Mouse (Mus musculus) heart, embryonic 13.5 days (tissue): ENCODE measurements around the gene Arhgap24. TPM values are rescaled to one million over a fixed set of nuclear protein-coding genes. Genes with fewer than 3 reads are reported as not detected.

ENCODE experiments used
- ATAC-seq: fragments of 200-750 bp; cut with Nextera tagmentation; 2 replicates; pipeline ENCODE4 v1.8.0; 2017; ENCODE audit warnings: moderate TSS enrichment; ENCODE audit not compliant: insufficient number of reproducible peaks, low FRiP score, low TSS enrichment; ENCODE audit errors: extremely low read depth
- H3K27ac ChIP-seq: fragments of 300-500 bp; sonication (generic); replicated peaks from 2 replicates; pipeline ENCODE4 v1.5.1; 2015; ENCODE audit warnings: moderate library complexity, mild to moderate bottlenecking, inconsistent platforms
- H3K27me3 ChIP-seq: fragments of 300-500 bp; sonication (generic); replicated peaks from 2 replicates; pipeline ENCODE4 v1.6.1; 2015; ENCODE audit warnings: mild to moderate bottlenecking, inconsistent platforms
- H3K36me3 ChIP-seq: fragments of 300-500 bp; sonication (generic); 2 replicates; pipeline ENCODE4 v1.6.1; 2015; ENCODE audit warnings: mild to moderate bottlenecking, inconsistent platforms
- H3K4me1 ChIP-seq: fragments of 300-500 bp; sonication (generic); 2 replicates; pipeline ENCODE4 v1.6.1; 2015; ENCODE audit warnings: inconsistent platforms
- H3K4me2 ChIP-seq: fragments of 300-500 bp; sonication (generic); 2 replicates; pipeline ENCODE4 v1.6.1; 2015; ENCODE audit warnings: inconsistent platforms, mild to moderate bottlenecking, moderate library complexity
- H3K4me3 ChIP-seq: fragments of 300-500 bp; sonication (generic); 2 replicates; pipeline ENCODE4 v1.5.1; 2015; ENCODE audit warnings: moderate library complexity, mild to moderate bottlenecking, inconsistent platforms
- H3K9ac ChIP-seq: fragments of 300-500 bp; sonication (generic); 2 replicates; pipeline ENCODE4 v1.6.1; 2015; ENCODE audit warnings: inconsistent platforms, mild to moderate bottlenecking, moderate library complexity
- H3K9me3 ChIP-seq: fragments of 300-500 bp; sonication (generic); 2 replicates; pipeline ENCODE4 v1.6.1; 2016; ENCODE audit warnings: inconsistent platforms
- WGBS: fragments of 180-500 bp; shearing (Covaris S2); methylation state at CpG from one replicate; pipeline ENCODE4 v1.1.7; 2015; ENCODE audit warnings: mixed read lengths; 5-methylcytosine and 5-hydroxymethylcytosine counted together
- polyA plus RNA-seq: library from polyadenylated mRNA; unstranded; fragments of >200 nt; fragmentation: Nextera tagmentation; extraction: Ambion mirVana; gene quantifications from 2 replicates; pipeline ENCODE4 v1.2.1, GENCODE M21; 2015

Arhgap24 gene
- polyA plus RNA-seq, 1 experiment from 2014 or later: 11.2 TPM

- ATAC-seq: no peak
- no peak overlapping the region for H3K9ac ChIP-seq
- H3K9me3 ChIP-seq: no peaks in the 10 kb centered on the region
- H3K4me3 ChIP-seq: no peak overlapping the region
- WGBS: 86% methylated on average over 9 of the region's 9 CpGs
- H3K27ac ChIP-seq: no peak overlapping the region
- no peaks in the 10 kb centered on the region for H3K27me3 ChIP-seq
- no peak overlapping the region for H3K4me2 ChIP-seq
- no peaks in the 10 kb centered on the region for H3K36me3 ChIP-seq
- H3K4me1 ChIP-seq: peaks cover 36% of the 10 kb centered on the region
Measured at GRCm38 (mm10) chr5:102777255-102777654, 296.1 kb downstream of the Arhgap24 start.

GRCm38 (mm10) chr5:102777852-102778251 is 296.7 kb downstream of the Arhgap24 start:
- Histone ChIP-seq H3K27me3 (no peaks in the 10 kb centered on the region), H3K27ac (peak overlapping the region; percentile 61; the same call in 1 of the 2 replicates), H3K9me3 (no peaks in the 10 kb centered on the region), H3K4me2 (peak overlapping the region; percentile 35), H3K9ac (no peak overlapping the region), H3K36me3 (no peaks in the 10 kb centered on the region), H3K4me1 (peaks cover 37% of the 10 kb centered on the region), H3K4me3 (no peak overlapping the region)
- no peak for ATAC-seq
- 48% methylated on average over 9 of the region's 9 CpGs for WGBS

GRCm38 (mm10) chr5:102778253-102778652 is 297.1 kb downstream of the Arhgap24 start:
- H3K4me1 ChIP-seq: peaks cover 38% of the 10 kb centered on the region
- no peaks in the 10 kb centered on the region for H3K36me3 ChIP-seq
- H3K9ac ChIP-seq: no peak overlapping the region
- no peaks in the 10 kb centered on the region for H3K9me3 ChIP-seq
- H3K27ac ChIP-seq: peak overlapping the region; percentile 61; the same call in 1 of the 2 replicates
- no peak overlapping the region for H3K4me3 ChIP-seq
- ATAC-seq: no peak
- WGBS: 69% methylated on average over 5 of the region's 5 CpGs
- H3K27me3 ChIP-seq: no peaks in the 10 kb centered on the region
- H3K4me2 ChIP-seq: peak overlapping the region; percentile 35

- H3K27me3 ChIP-seq: no peaks in the 10 kb centered on the region
- no peak overlapping the region for H3K27ac ChIP-seq
- H3K4me2 ChIP-seq: no peak overlapping the region
- no peaks in the 10 kb centered on the region for H3K9me3 ChIP-seq
- H3K4me3 ChIP-seq: no peak overlapping the region
- 0 out of 2 replicates have a peak, but pooled peaks cover 9% of the 10 kb centered on the region for H3K4me1 ChIP-seq
- no peak for ATAC-seq
- H3K9ac ChIP-seq: no peak overlapping the region
- H3K36me3 ChIP-seq: no peaks in the 10 kb centered on the region
- 61% methylated on average over 4 of the region's 4 CpGs for WGBS
Measured at GRCm38 (mm10) chr5:102783585-102783984, 302.4 kb downstream of the Arhgap24 start.

GRCm38 (mm10) chr5:102786123-102786522 is 304.9 kb downstream of the Arhgap24 start:
- Histone ChIP-seq H3K27ac (no peak overlapping the region), H3K4me2 (no peak overlapping the region), H3K4me3 (no peak overlapping the region), H3K9me3 (no peaks in the 10 kb centered on the region), H3K9ac (no peak overlapping the region), H3K27me3 (no peaks in the 10 kb centered on the region), H3K36me3 (no peaks in the 10 kb centered on the region), H3K4me1 (0 out of 2 replicates have a peak, but pooled peaks cover 9% of the 10 kb centered on the region)
- ATAC-seq: no peak
- 53% methylated on average over 2 of the region's 2 CpGs for WGBS

- Histone ChIP-seq H3K4me1 (0 out of 2 replicates have a peak, but pooled peaks cover 4% of the 10 kb centered on the region), H3K4me2 (no peak overlapping the region), H3K9me3 (no peaks in the 10 kb centered on the region), H3K4me3 (no peak overlapping the region), H3K36me3 (no peaks in the 10 kb centered on the region), H3K9ac (no peak overlapping the region), H3K27me3 (no peaks in the 10 kb centered on the region), H3K27ac (no peak overlapping the region)
- WGBS: 71% methylated on average over 3 of the region's 3 CpGs
- no peak for ATAC-seq
Measured at GRCm38 (mm10) chr5:102788437-102788836, 307.2 kb downstream of the Arhgap24 start.

GRCm38 (mm10) chr5:102791273-102791672 is 310.1 kb downstream of the Arhgap24 start:
- H3K9me3 ChIP-seq: no peaks in the 10 kb centered on the region
- no peak overlapping the region for H3K27ac ChIP-seq
- no peak overlapping the region for H3K4me3 ChIP-seq
- no peak overlapping the region for H3K9ac ChIP-seq
- no peak overlapping the region for H3K4me2 ChIP-seq
- 0 out of 2 replicates have a peak, but pooled peaks cover 5% of the 10 kb centered on the region for H3K4me1 ChIP-seq
- no peaks in the 10 kb centered on the region for H3K36me3 ChIP-seq
- 60% methylated on average over 4 of the region's 4 CpGs for WGBS
- H3K27me3 ChIP-seq: no peaks in the 10 kb centered on the region
- no peak for ATAC-seq

- Histone ChIP-seq H3K9me3 (no peaks in the 10 kb centered on the region), H3K4me2 (no peak overlapping the region), H3K36me3 (no peaks in the 10 kb centered on the region), H3K27me3 (no peaks in the 10 kb centered on the region), H3K4me1 (0 out of 2 replicates have a peak, but pooled peaks cover 5% of the 10 kb centered on the region), H3K9ac (no peak overlapping the region), H3K4me3 (no peak overlapping the region), H3K27ac (no peak overlapping the region)
- no peak for ATAC-seq
- WGBS: 69% methylated on average over 11 of the region's 11 CpGs
Measured at GRCm38 (mm10) chr5:102793536-102793935, 312.3 kb downstream of the Arhgap24 start.

- no peak overlapping the region for H3K9ac ChIP-seq
- no peaks in the 10 kb centered on the region for H3K9me3 ChIP-seq
- H3K27ac ChIP-seq: no peak overlapping the region
- H3K4me1 ChIP-seq: 0 out of 2 replicates have a peak, but pooled peaks cover 5% of the 10 kb centered on the region
- no peaks in the 10 kb centered on the region for H3K27me3 ChIP-seq
- no peak overlapping the region for H3K4me2 ChIP-seq
- H3K4me3 ChIP-seq: no peak overlapping the region
- ATAC-seq: no peak
- whole genome bisulfite sequencing: 69% methylated on average over 3 of the region's 3 CpGs
- no peaks in the 10 kb centered on the region for H3K36me3 ChIP-seq
Measured at GRCm38 (mm10) chr5:102801469-102801868, 320.3 kb downstream of the Arhgap24 start.

GRCm38 (mm10) chr5:102802833-102803232 is 321.6 kb downstream of the Arhgap24 start:
- H3K4me1 ChIP-seq: 0 out of 2 replicates have a peak, but pooled peaks cover 5% of the 10 kb centered on the region
- H3K4me3 ChIP-seq: no peak overlapping the region
- H3K27me3 ChIP-seq: no peaks in the 10 kb centered on the region
- H3K4me2 ChIP-seq: no peak overlapping the region
- WGBS: 77% methylated on average over 6 of the region's 6 CpGs
- H3K9ac ChIP-seq: no peak overlapping the region
- H3K9me3 ChIP-seq: no peaks in the 10 kb centered on the region
- no peak overlapping the region for H3K27ac ChIP-seq
- H3K36me3 ChIP-seq: no peaks in the 10 kb centered on the region
- ATAC-seq: no peak

GRCm38 (mm10) chr5:102803675-102804074 is 322.5 kb downstream of the Arhgap24 start:
- Histone ChIP-seq H3K9me3 (no peaks in the 10 kb centered on the region), H3K9ac (no peak overlapping the region), H3K36me3 (no peaks in the 10 kb centered on the region), H3K4me2 (no peak overlapping the region), H3K4me3 (no peak overlapping the region), H3K27ac (no peak overlapping the region), H3K4me1 (peaks cover 5% of the 10 kb centered on the region; the same call in 1 of the 2 replicates), H3K27me3 (no peaks in the 10 kb centered on the region)
- no peak for ATAC-seq
- 54% methylated on average over 4 of the region's 4 CpGs for WGBS

GRCm38 (mm10) chr5:102807518-102807917 is 326.3 kb downstream of the Arhgap24 start:
- Histone ChIP-seq H3K9ac (no peak overlapping the region), H3K27me3 (no peaks in the 10 kb centered on the region), H3K4me2 (no peak overlapping the region), H3K4me3 (no peak overlapping the region), H3K36me3 (no peaks in the 10 kb centered on the region), H3K4me1 (peaks cover 5% of the 10 kb centered on the region; the same call in 1 of the 2 replicates), H3K9me3 (no peaks in the 10 kb centered on the region), H3K27ac (no peak overlapping the region)
- ATAC-seq: no peak
